Mouse (Mus musculus) lung, embryonic 15.5 days (tissue): ENCODE data around the gene Cnih3. TPM values are rescaled to one million over a fixed set of nuclear protein-coding genes. Genes with fewer than 3 reads are reported as not detected.
A peak's percentile ranks its signal among the peaks of the same experiment; 100 is the strongest.

Source experiments
- ATAC-seq: fragments of 200-750 bp; cut with Nextera tagmentation; 2 replicates; pipeline ENCODE4 v1.8.0; 2017; ENCODE audit warnings: moderate number of reproducible peaks, borderline replicate concordance; ENCODE audit not compliant: low FRiP score, low TSS enrichment; ENCODE audit errors: extremely low read depth
- H3K27ac ChIP-seq: fragments of 300-500 bp; sonication (generic); 2 replicates; pipeline ENCODE4 v1.5.1; 2015; ENCODE audit warnings: moderate library complexity, mild to moderate bottlenecking, inconsistent platforms
- H3K27me3 ChIP-seq: fragments of 300-500 bp; sonication (generic); 2 replicates; pipeline ENCODE4 v1.6.1; 2015; ENCODE audit warnings: inconsistent platforms
- H3K36me3 ChIP-seq: fragments of 300-500 bp; sonication (generic); 2 replicates; pipeline ENCODE4 v1.6.1; 2015; ENCODE audit warnings: inconsistent platforms
- H3K4me1 ChIP-seq: fragments of 300-500 bp; sonication (generic); 2 replicates; pipeline ENCODE4 v1.6.1; 2015; ENCODE audit warnings: inconsistent platforms
- H3K4me2 ChIP-seq: fragments of 300-500 bp; sonication (generic); 2 replicates; pipeline ENCODE4 v1.6.1; 2015; ENCODE audit warnings: inconsistent platforms, mild to moderate bottlenecking, moderate library complexity
- H3K4me3 ChIP-seq: fragments of 300-500 bp; sonication (generic); 2 replicates; pipeline ENCODE4 v1.5.1; 2015; ENCODE audit warnings: mild to moderate bottlenecking, inconsistent platforms
- H3K9ac ChIP-seq: fragments of 300-500 bp; sonication (generic); 2 replicates; pipeline ENCODE4 v1.6.1; 2015; ENCODE audit warnings: inconsistent platforms
- H3K9me3 ChIP-seq: fragments of 300-500 bp; sonication (generic); 2 replicates; pipeline ENCODE4 v1.6.1; 2016; ENCODE audit warnings: inconsistent platforms
- WGBS: fragments of 180-500 bp; shearing (Covaris S2); methylation state at CpG from one replicate; pipeline ENCODE4 v1.1.7; 2015; 5-methylcytosine and 5-hydroxymethylcytosine counted together
- polyA plus RNA-seq: library from polyadenylated mRNA; unstranded; fragments of >200 nt; fragmentation: Nextera tagmentation; extraction: Ambion mirVana; gene quantifications from 2 replicates; pipeline ENCODE4 v1.2.1, GENCODE M21; 2015

Gene Cnih3
- polyA plus RNA-seq, 1 experiment from 2014 or later = 0.27 TPM

- no peaks in the 10 kb centered on the region for H3K9me3 ChIP-seq
- no peaks in the 10 kb centered on the region for H3K36me3 ChIP-seq
- no peaks in the 10 kb centered on the region for H3K27me3 ChIP-seq
- H3K4me2 ChIP-seq = no peak overlapping the region
- H3K4me1 ChIP-seq = no peaks in the 10 kb centered on the region
- H3K4me3 ChIP-seq = no peak overlapping the region
- no peak for ATAC-seq
- 77% methylated on average over 10 of the region's 10 CpGs for WGBS
- no peak overlapping the region for H3K27ac ChIP-seq
- no peak overlapping the region for H3K9ac ChIP-seq
Observed at GRCm38 (mm10) chr1:181327636-181328420, 24.6 kb upstream of the Cnih3 start.

GRCm38 (mm10) chr1:181329110-181329509, 23.3 kb upstream of the Cnih3 start:
- H3K36me3 ChIP-seq = no peaks in the 10 kb centered on the region
- H3K9me3 ChIP-seq = no peaks in the 10 kb centered on the region
- ATAC-seq = no peak
- H3K27me3 ChIP-seq = no peaks in the 10 kb centered on the region
- no peaks in the 10 kb centered on the region for H3K4me1 ChIP-seq
- H3K27ac ChIP-seq = no peak overlapping the region
- H3K9ac ChIP-seq = no peak overlapping the region
- no peak overlapping the region for H3K4me2 ChIP-seq
- no peak overlapping the region for H3K4me3 ChIP-seq
- 57% methylated on average over 3 of the region's 3 CpGs for WGBS

GRCm38 (mm10) chr1:181332597-181332996, 19.8 kb upstream of the Cnih3 start:
- Histone ChIP-seq H3K4me3 (no peak overlapping the region), H3K9ac (no peak overlapping the region), H3K36me3 (no peaks in the 10 kb centered on the region), H3K9me3 (no peaks in the 10 kb centered on the region), H3K27ac (no peak overlapping the region), H3K4me1 (no peaks in the 10 kb centered on the region), H3K27me3 (no peaks in the 10 kb centered on the region), H3K4me2 (no peak overlapping the region)
- 24% methylated on average over 2 of the region's 2 CpGs for WGBS
- ATAC-seq = peak; percentile 52; the same call in 1 of the 2 replicates

- Histone ChIP-seq H3K36me3 (no peaks in the 10 kb centered on the region), H3K4me2 (no peak overlapping the region), H3K27ac (no peak overlapping the region), H3K4me3 (no peak overlapping the region), H3K4me1 (no peaks in the 10 kb centered on the region), H3K9me3 (no peaks in the 10 kb centered on the region), H3K9ac (no peak overlapping the region), H3K27me3 (no peaks in the 10 kb centered on the region)
- no peak; the same call in 1 of the 2 replicates for ATAC-seq
- WGBS = 83% methylated on average over 6 of the region's 6 CpGs
Observed at GRCm38 (mm10) chr1:181334329-181335018, 18.0 kb upstream of the Cnih3 start.

- Histone ChIP-seq H3K4me3 (no peak overlapping the region), H3K4me2 (no peak overlapping the region), H3K9me3 (no peaks in the 10 kb centered on the region), H3K27me3 (no peaks in the 10 kb centered on the region), H3K4me1 (no peaks in the 10 kb centered on the region), H3K36me3 (no peaks in the 10 kb centered on the region), H3K9ac (no peak overlapping the region), H3K27ac (no peak overlapping the region)
- peak; percentile 56; the same call in 1 of the 2 replicates for ATAC-seq
- 84% methylated on average over 5 of the region's 5 CpGs for WGBS
Observed at GRCm38 (mm10) chr1:181335019-181335365, 17.4 kb upstream of the Cnih3 start.

- H3K36me3 ChIP-seq = no peaks in the 10 kb centered on the region
- H3K4me2 ChIP-seq = no peak overlapping the region
- no peaks in the 10 kb centered on the region for H3K27me3 ChIP-seq
- no peak overlapping the region for H3K4me3 ChIP-seq
- 89% methylated on average over 4 of the region's 4 CpGs for WGBS
- H3K27ac ChIP-seq = no peak overlapping the region
- no peaks in the 10 kb centered on the region for H3K9me3 ChIP-seq
- no peak for ATAC-seq
- H3K4me1 ChIP-seq = no peaks in the 10 kb centered on the region
- H3K9ac ChIP-seq = no peak overlapping the region
Observed at GRCm38 (mm10) chr1:181335388-181335787, 17.0 kb upstream of the Cnih3 start.

- WGBS = 87% methylated on average over 6 of the region's 6 CpGs
- no peak for ATAC-seq
- H3K9me3 ChIP-seq = no peaks in the 10 kb centered on the region
- no peaks in the 10 kb centered on the region for H3K36me3 ChIP-seq
- no peaks in the 10 kb centered on the region for H3K4me1 ChIP-seq
- no peak overlapping the region for H3K4me3 ChIP-seq
- H3K27me3 ChIP-seq = no peaks in the 10 kb centered on the region
- no peak overlapping the region for H3K4me2 ChIP-seq
- no peak overlapping the region for H3K27ac ChIP-seq
- no peak overlapping the region for H3K9ac ChIP-seq
Observed at GRCm38 (mm10) chr1:181336857-181337256, 15.6 kb upstream of the Cnih3 start.

GRCm38 (mm10) chr1:181339106-181339505, 13.3 kb upstream of the Cnih3 start:
- no peak for ATAC-seq
- no peak overlapping the region for H3K4me2 ChIP-seq

GRCm38 (mm10) chr1:181345547-181345946, 6.9 kb upstream of the Cnih3 start:
- H3K36me3 ChIP-seq = no peaks in the 10 kb centered on the region
- no peak overlapping the region for H3K4me3 ChIP-seq
- no peak overlapping the region for H3K27ac ChIP-seq
- no peaks in the 10 kb centered on the region for H3K4me1 ChIP-seq
- H3K9me3 ChIP-seq = no peaks in the 10 kb centered on the region
- peaks cover 8% of the 10 kb centered on the region for H3K27me3 ChIP-seq
- H3K9ac ChIP-seq = no peak overlapping the region
- H3K4me2 ChIP-seq = no peak overlapping the region
- ATAC-seq = peak; percentile 78
- 25% methylated on average over 15 of the region's 15 CpGs for WGBS

More at GRCm38 (mm10) chr1:181339106-181339505, 13.3 kb upstream of the Cnih3 start:
- 90% methylated on average over 6 of the region's 6 CpGs for WGBS
- no peak overlapping the region for H3K9ac ChIP-seq
- no peaks in the 10 kb centered on the region for H3K9me3 ChIP-seq
- H3K4me3 ChIP-seq = no peak overlapping the region
- H3K4me1 ChIP-seq = no peaks in the 10 kb centered on the region
- H3K27me3 ChIP-seq = no peaks in the 10 kb centered on the region
- no peak overlapping the region for H3K27ac ChIP-seq
- no peaks in the 10 kb centered on the region for H3K36me3 ChIP-seq

- Histone ChIP-seq H3K9ac (peak overlapping the region; percentile 57), H3K4me3 (peak overlapping the region; percentile 52), H3K4me1 (peaks cover 24% of the 10 kb centered on the region), H3K27ac (no peak overlapping the region), H3K36me3 (no peaks in the 10 kb centered on the region), H3K27me3 (peaks cover 59% of the 10 kb centered on the region), H3K4me2 (peak overlapping the region; percentile 99), H3K9me3 (no peaks in the 10 kb centered on the region)
- WGBS = 8% methylated on average over 3 of the region's 3 CpGs
- ATAC-seq = no peak
Observed at GRCm38 (mm10) chr1:181352043-181352366, 423 bp upstream of the Cnih3 start.

GRCm38 (mm10) chr1:181353200-181354097, 1.0 kb downstream of the Cnih3 start:
- 4% methylated on average over 33 of the region's 33 CpGs for WGBS
- Histone ChIP-seq H3K9me3 (no peaks in the 10 kb centered on the region), H3K27me3 (peaks cover 55% of the 10 kb centered on the region), H3K9ac (peak overlapping the region; percentile 57), H3K27ac (no peak overlapping the region), H3K4me2 (peak overlapping the region; percentile 99), H3K36me3 (no peaks in the 10 kb centered on the region), H3K4me1 (peaks cover 26% of the 10 kb centered on the region), H3K4me3 (peak overlapping the region; percentile 52)
- ATAC-seq = peak; percentile 40
